Mouse (Mus musculus): ENCODE data around the gene Traf1. TPM values are rescaled to one million over a fixed set of nuclear protein-coding genes. Genes with fewer than 3 reads are reported as not detected.

The Traf1 gene
- polyA plus RNA-seq (2017; shearing (Covaris generic)) = 100 to 1,000 TPM; 240 to 310 (median 304) TPM

DNA sequence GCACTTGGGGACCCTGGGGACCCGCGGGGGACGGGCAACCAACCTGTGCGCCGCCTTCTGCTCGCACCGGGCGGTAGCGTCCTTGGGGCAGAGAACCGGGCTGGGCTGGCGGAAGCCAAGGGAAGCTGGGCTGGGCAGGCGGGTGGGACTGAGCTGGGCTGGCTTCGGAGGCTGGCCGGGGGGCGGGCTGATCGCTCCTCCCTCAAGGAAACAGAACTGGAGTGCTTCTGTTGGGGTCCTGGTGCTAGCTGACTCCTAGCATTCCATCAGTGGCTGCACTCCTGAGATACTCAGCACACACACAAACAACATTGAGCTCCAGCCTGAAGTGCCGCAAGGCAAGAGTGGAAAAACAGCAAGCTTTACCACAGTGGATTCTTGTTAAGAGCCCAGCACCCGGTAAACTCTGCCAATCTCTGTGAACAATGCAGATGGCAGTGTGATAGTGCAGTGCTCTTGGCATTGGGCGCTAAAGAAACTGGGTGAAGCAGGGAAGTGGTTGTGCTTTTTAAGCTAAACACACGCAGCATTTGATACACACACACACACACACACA is at the start of gene Traf1:
Gene Traf1 (minus strand): TSS at position 292 of the 556 bp plus-strand sequence.
- ATAC-seq = no peak

GRCm38 (mm10) chr2:34998956-34999355 is 37.4 kb upstream of the Traf1 start:
- ATAC-seq = no peak

DNA sequence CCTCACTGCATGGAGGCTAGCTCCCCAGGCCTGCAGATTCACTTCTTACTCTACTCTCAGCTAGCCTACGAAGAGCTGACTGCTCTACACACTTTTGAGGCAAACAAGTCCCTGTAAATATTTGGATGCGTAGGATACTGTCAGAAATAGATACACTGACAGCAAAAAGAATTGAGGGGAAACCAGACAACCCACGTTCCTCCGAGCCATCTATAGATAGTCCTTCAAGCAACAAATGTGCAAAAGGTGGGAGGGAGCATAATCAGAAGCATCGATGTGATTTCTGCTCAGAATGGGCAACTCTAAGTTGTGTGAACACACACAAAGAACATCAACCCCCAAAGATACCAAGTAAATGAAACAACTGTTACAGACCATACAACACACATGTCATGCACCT is 34.9 kb upstream of the Traf1 start:
- no peak for ATAC-seq

DNA sequence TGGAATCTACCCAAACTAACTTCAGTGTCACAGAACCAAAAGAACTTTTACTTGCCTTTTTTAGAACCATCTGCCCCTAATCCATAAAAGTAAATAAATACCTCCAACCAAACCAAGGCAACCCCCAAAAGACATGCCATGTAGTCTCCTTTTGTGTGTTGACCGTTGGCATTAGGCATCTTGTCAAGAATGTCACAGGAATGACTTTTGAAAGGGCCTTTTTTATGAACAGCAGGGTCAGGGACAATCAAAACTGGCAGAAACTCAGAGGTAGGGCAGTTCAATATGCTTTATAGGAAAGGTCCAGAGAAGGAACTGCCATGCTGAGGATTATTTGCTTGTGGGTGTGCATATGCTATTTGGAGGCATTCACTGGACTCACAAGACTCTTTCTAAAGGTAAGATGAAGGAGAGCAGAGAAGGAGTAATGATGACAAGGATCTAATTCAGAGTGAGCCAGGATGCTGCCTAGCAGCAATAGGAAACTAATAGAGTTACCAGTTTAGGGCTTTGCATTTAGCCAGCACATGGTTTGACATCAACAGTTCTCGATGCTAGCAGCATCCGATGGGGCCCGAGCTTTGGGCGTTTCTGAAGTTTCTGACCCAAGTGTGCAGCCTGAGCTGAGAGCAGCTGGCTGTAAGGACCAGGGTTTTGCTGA is 32.3 kb upstream of the Traf1 start:
- ATAC-seq = no peak

- ATAC-seq = no peak
Observed at GRCm38 (mm10) chr2:34992729-34993695, 31.4 kb upstream of the Traf1 start.

GRCm38 (mm10) chr2:34991966-34992365 is 30.4 kb upstream of the Traf1 start:
- no peak for ATAC-seq

- no peak for ATAC-seq
Observed at GRCm38 (mm10) chr2:34989749-34990148, 28.2 kb upstream of the Traf1 start.

GRCm38 (mm10) chr2:34987595-34987994 is 26.0 kb upstream of the Traf1 start:
- ATAC-seq = peak; percentile 48

DNA sequence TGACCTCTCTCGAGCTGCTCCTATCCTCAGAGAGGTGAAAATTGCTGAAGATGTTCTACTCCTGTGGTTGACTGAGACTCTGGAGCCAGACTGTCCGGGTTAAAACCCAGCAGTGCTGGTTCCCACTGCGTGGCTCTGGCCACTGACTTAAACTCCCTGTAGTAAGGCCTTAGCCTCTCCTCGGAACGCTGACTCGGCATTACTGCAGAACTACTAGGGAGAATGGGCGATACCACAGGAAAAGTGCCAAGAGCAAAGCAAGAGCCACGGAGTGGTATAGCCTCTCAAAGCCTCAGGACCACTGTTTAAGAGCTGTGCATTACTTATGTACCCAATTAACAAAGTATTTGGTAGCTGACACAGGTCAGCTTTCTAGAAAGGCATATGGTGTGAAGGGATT is 23.3 kb upstream of the Traf1 start:
- ATAC-seq = no peak

GRCm38 (mm10) chr2:34982906-34983698 is 21.5 kb upstream of the Traf1 start:
- ATAC-seq = no peak

DNA sequence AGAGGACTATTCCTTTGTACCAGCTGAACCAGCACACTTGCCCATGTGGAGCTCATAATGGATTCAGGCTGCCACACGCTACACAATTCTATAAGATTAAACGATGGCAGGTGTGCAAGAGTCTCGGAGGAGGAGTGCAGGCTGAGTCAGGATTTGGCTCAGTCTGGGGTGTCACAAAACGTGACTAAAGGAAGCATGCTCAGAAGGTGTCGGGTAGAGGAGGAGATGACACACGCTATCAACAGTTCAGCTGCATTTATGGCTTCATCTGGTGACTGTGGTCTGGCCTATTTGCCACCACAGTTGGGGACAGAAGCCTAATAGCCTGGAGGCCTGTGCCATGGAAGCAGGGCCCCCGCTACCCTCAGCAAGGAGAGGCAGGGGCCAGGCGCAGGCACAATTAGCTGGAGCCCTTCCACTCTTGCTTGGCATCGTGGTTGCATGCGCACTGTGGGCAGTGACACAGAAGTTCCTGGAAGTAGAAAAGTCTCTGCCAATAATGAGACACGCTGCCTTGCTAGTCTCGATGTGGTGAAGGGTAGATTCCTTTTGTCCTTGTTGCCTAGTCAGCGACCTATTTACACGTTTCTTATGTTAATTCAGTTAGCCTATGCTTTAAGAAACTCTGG is 20.6 kb upstream of the Traf1 start:
- peak; percentile 53 for ATAC-seq

GRCm38 (mm10) chr2:34979459-34980011 is 18.0 kb upstream of the Traf1 start:
- no peak for ATAC-seq

GRCm38 (mm10) chr2:34978226-34978625 is 16.7 kb upstream of the Traf1 start:
- no peak for ATAC-seq

- peak; percentile 60 for ATAC-seq
Observed at GRCm38 (mm10) chr2:34976945-34977658, 15.5 kb upstream of the Traf1 start.

DNA sequence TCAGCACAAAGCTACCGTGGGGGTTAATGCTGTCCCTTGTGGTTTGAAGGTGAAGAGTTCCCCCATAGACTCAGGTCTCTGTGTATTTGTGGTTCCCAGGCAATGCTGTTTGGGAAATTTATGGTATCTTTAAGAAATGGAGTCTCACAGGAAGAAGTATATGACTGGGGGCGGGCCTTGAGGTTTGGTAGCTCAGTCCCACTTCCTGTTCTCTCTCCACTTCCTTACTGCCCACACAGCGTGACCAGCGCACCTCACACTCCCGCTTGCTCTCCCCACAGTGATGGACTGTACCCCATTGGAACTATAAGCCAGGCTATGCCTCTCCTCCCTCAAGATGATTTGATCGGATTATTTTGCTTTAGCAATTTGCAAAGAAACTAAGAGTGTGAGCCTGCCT is 14.9 kb upstream of the Traf1 start:
- peak; percentile 71 for ATAC-seq

DNA sequence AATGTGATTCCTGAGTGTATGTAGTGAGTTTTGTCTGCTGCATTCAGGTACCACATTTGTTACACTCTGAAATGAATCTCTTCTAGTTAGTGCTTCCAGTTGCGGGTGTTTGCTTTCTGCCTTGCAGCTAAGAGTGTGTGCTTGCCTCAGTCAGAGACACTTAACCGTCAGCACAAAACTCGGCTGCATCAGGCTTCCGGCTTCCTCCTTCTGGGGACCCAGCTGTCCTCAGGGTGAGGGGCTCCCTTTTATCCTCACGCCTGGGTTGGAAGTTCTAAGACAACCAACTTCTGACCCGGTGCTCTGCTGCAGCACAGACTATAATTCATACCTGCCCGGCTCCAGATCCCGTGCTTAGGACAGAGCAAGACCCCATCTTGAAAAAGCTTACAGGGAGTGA is 11.5 kb upstream of the Traf1 start:
- ATAC-seq = no peak

DNA sequence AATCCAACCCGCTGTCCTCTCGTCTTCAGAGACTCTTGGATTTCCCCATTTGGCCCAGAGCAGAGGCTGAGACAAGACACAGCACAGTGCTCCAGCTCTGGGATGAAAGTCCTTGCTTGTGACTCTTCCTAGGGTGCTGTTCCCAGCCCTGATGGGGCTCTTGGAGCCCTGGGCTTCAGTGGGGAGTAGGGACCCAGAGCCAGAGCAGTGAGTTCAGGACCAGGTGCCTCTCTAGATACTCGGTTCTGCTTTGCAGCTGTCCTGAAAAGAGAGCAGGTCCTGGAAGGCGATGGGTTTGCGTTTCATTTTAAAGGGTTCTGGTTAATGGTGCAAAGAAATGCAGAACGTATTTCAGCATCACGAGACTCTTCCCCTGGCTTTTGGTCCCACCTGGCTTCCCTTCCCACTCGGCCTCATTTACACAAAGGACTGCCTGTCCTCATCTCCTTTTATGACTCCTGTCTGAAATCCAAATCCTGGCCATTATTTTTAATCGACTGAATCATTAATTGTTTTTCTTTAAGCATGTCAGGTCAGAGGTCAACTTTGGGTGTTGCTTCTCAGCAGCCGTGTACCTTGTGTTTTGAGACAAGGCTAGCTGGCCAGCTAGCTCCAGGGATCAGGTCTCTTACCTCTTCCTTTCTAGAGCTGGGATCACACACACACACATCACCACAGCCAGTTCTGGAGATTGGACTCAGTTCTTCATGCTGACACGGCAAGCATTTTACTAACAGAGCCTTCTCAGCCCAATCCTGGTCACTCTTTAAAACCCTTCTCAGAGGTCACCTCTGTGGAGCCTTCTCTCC is 9.7 kb upstream of the Traf1 start:
- no peak for ATAC-seq

DNA sequence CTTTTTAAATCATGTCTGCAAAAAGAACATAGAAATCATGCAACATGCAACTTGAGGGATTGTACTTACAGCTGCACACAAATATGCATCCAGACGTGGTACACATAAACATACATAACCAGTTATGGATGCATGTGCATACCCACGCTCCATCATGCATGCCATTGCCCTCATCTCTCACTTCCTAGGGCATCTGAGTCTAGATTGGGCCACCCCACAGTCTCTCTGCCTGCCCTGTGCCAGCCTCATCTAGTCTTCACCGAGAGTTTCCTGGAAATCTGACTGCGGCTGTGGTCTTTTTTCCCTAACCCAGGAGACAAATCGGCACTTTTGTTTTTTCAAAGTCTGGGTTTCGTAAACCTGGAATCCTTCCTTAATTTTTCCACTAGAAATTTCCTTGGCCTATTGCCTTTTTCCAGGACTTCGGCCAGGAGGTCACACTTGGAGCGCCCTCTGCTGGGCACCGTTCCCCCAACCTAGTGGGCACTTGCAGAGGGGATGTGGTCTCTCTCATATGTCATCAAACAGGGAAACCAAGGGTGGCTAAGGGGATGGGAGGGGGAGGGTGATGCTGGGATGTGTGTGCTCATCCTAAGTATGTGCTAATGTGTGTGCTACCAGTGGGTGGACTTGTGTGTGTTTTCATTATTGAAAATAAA is 8.6 kb upstream of the Traf1 start:
- ATAC-seq = peak; percentile 85

DNA sequence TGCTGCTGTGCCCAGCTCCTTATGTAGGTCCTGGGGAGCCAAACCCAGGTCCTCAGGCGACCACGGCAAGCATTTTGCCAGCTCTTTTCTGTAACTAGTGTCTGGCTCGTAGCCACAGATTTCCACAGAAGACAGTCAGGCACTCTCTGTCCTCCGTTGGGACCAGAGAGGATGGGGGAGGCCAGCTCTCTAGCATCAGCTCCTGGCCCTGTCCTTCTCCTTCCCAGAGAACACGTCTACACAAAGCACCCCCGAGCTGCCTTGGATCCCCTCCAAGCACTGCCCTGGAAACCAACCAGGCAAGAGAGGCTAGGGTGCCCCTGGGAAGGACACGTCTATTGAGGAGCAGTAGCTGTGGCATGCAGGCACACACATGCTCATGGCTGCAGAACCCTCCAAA is 7.6 kb upstream of the Traf1 start:
- ATAC-seq = no peak

Data from inflammation-experienced regulatory T-cells, adult 6 months (primary cell).